Mouse (Mus musculus) ES-Bruce4 (cell line): Measurements from ENCODE around the gene Wars2. TPM values are rescaled to one million over a fixed set of nuclear protein-coding genes. Genes with fewer than 3 reads are reported as not detected.
A peak's percentile ranks its signal among the peaks of the same experiment; 100 is the strongest.

Experiments used
- H3K27ac ChIP-seq: 2 replicates; pipeline ENCODE4 v1.5.1; 2012; ENCODE audit warnings: low read length, inconsistent platforms; ENCODE audit not compliant: insufficient read depth
- H3K27me3 ChIP-seq: 2 replicates; pipeline ENCODE4 v1.6.1; 2012; ENCODE audit warnings: mild to moderate bottlenecking, low read length, inconsistent platforms; ENCODE audit not compliant: control insufficient read depth, poor library complexity, insufficient read depth, severe bottlenecking
- H3K36me3 ChIP-seq: 2 replicates; pipeline ENCODE4 v1.6.1; 2012; ENCODE audit warnings: inconsistent platforms, mild to moderate bottlenecking, low read length, moderate library complexity; ENCODE audit not compliant: control insufficient read depth, poor library complexity, insufficient read depth, severe bottlenecking
- H3K4me1 ChIP-seq: one replicate; pipeline ENCODE4 v1.8.1; 2011; ENCODE audit warnings: low read length; ENCODE audit not compliant: control insufficient read depth, insufficient read depth
- H3K4me3 ChIP-seq: 2 replicates; pipeline ENCODE4 v1.5.1; 2011; ENCODE audit warnings: low read depth, mild to moderate bottlenecking, low read length
- H3K9ac ChIP-seq: 2 replicates; pipeline ENCODE4 v1.6.1; 2012; ENCODE audit warnings: low read depth, mild to moderate bottlenecking, inconsistent platforms; ENCODE audit not compliant: poor library complexity, severe bottlenecking
- H3K9me3 ChIP-seq: replicated peaks from 2 replicates; pipeline ENCODE4 v1.6.1; 2012; ENCODE audit warnings: mild to moderate bottlenecking, low read length, inconsistent platforms; ENCODE audit not compliant: control insufficient read depth, poor library complexity, insufficient read depth, severe bottlenecking
- CTCF ChIP-seq: IDR thresholded peaks from one replicate; pipeline ENCODE4 v1.8.1; 2011; ENCODE audit warnings: low read depth, low read length
- EP300 ChIP-seq: IDR thresholded peaks from 2 replicates; pipeline ENCODE4 v1.6.1; 2011; ENCODE audit warnings: low read depth, low read length; ENCODE audit not compliant: insufficient read depth
- POLR2A ChIP-seq: IDR thresholded peaks from one replicate; pipeline ENCODE4 v1.8.1; 2011; ENCODE audit warnings: low read length; ENCODE audit not compliant: insufficient read depth
- polyA plus RNA-seq: library from polyadenylated mRNA; stranded (reverse); fragments of >200 nt; gene quantifications from 2 replicates; pipeline ENCODE4 v1.2.4, GENCODE M21; 2011; ENCODE audit warnings: low read depth; ENCODE audit not compliant: missing spikeins, insufficient read depth, insufficient read length

Gene Wars2
- polyA plus RNA-seq, 1 experiment = 4.4 TPM

- peaks cover 16% of the 10 kb centered on the region for H3K27me3 ChIP-seq
- no peak overlapping the region for H3K9ac ChIP-seq
- no peak overlapping the region for H3K4me3 ChIP-seq
- H3K9me3 ChIP-seq = no peaks in the 10 kb centered on the region
- H3K27ac ChIP-seq = no peak overlapping the region
- H3K4me1 ChIP-seq = no peaks in the 10 kb centered on the region
- H3K36me3 ChIP-seq = no peaks in the 10 kb centered on the region
- TF ChIP-seq EP300 = 0 out of 2 replicates have a peak, but pooled peaks have one; percentile 40
- no peak for TF ChIP-seq CTCF
Observed at GRCm38 (mm10) chr3:99247996-99248801, 107.3 kb downstream of the Wars2 start.

- Histone ChIP-seq H3K27ac (no peak overlapping the region), H3K9me3 (no peaks in the 10 kb centered on the region), H3K4me3 (no peak overlapping the region), H3K4me1 (no peaks in the 10 kb centered on the region), H3K27me3 (peaks cover 18% of the 10 kb centered on the region), H3K9ac (no peak overlapping the region), H3K36me3 (no peaks in the 10 kb centered on the region)
- TF ChIP-seq CTCF (no peak), EP300 (no peak), POLR2A (no peak)
Observed at GRCm38 (mm10) chr3:99248831-99249550, 108.1 kb downstream of the Wars2 start.

- Histone ChIP-seq H3K27ac (no peak overlapping the region), H3K27me3 (peaks cover 23% of the 10 kb centered on the region), H3K9me3 (no peaks in the 10 kb centered on the region), H3K4me1 (no peaks in the 10 kb centered on the region), H3K4me3 (no peak overlapping the region), H3K36me3 (no peaks in the 10 kb centered on the region), H3K9ac (no peak overlapping the region)
- TF ChIP-seq CTCF = no peak
- TF ChIP-seq POLR2A = no peak
- TF ChIP-seq EP300 = no peak
Observed at GRCm38 (mm10) chr3:99249551-99249870, 108.6 kb downstream of the Wars2 start.

- Histone ChIP-seq H3K9me3 (no peaks in the 10 kb centered on the region), H3K27me3 (peaks cover 26% of the 10 kb centered on the region), H3K36me3 (no peaks in the 10 kb centered on the region), H3K4me1 (no peaks in the 10 kb centered on the region), H3K4me3 (no peak overlapping the region), H3K9ac (no peak overlapping the region), H3K27ac (no peak overlapping the region)
- TF ChIP-seq POLR2A (no peak), CTCF (no peak), EP300 (no peak)
Observed at GRCm38 (mm10) chr3:99249906-99250305, 109.0 kb downstream of the Wars2 start.

GRCm38 (mm10) chr3:99251271-99252165 is 110.7 kb downstream of the Wars2 start:
- no peak overlapping the region for H3K27ac ChIP-seq
- no peak overlapping the region for H3K4me3 ChIP-seq

More at GRCm38 (mm10) chr3:99251271-99252165, 110.7 kb downstream of the Wars2 start:
- no peak overlapping the region for H3K9ac ChIP-seq
- H3K36me3 ChIP-seq = no peaks in the 10 kb centered on the region
- H3K4me1 ChIP-seq = no peaks in the 10 kb centered on the region
- TF ChIP-seq EP300 (no peak), CTCF (no peak), POLR2A (no peak)
- H3K27me3 ChIP-seq = peaks cover 39% of the 10 kb centered on the region
- no peaks in the 10 kb centered on the region for H3K9me3 ChIP-seq
